In genomic region chr2:33122856-33123255, GRCm38 (mm10) we compare ENCODE assay signal across 15 mouse cellular contexts.
"Had no signal": no experiment of that assay in that cellular context is flagged by ENCODE, and none has a peak within 500 bp of the region (broad histone marks: within the 10 kb centered on the region; RNA-seq: fewer than 3 reads in every experiment).

No protein-coding gene starts in this region.

- H3K4me2 ChIP-seq: limb, embryonic 13.5 days; lung, embryonic 14.5 days; midbrain, embryonic 12.5 days; neural tube, embryonic 15.5 days; stomach, embryonic 15.5 days had no signal

- H3K27ac ChIP-seq: limb, embryonic 13.5 days; liver, embryonic 14.5 days; macrophage; midbrain, embryonic 12.5 days; neural tube, embryonic 15.5 days; stomach, embryonic 15.5 days had no signal

- H3K9ac ChIP-seq: limb, embryonic 13.5 days; liver, embryonic 14.5 days; lung, embryonic 14.5 days; midbrain, embryonic 12.5 days; neural tube, embryonic 15.5 days; stomach, embryonic 15.5 days had no signal

- DNase-seq: kidney, adult 11 months; kidney, postnatal 10 days; left cerebral cortex, postnatal 4 days; lung, embryonic 14.5 days; right cerebral cortex, adult 18-20 months; thymus, adult 2 months; thymus, postnatal 25 days had no signal

- H3K4me3 ChIP-seq: limb, embryonic 13.5 days; megakaryocyte, embryonic 14.5 days; midbrain, embryonic 12.5 days; myocyte; neural tube, embryonic 15.5 days; stomach, embryonic 15.5 days had no signal

- H3K4me1 ChIP-seq: limb, embryonic 13.5 days; megakaryocyte, embryonic 14.5 days; midbrain, embryonic 12.5 days; neural tube, embryonic 15.5 days had no signal

- H3K9me3 ChIP-seq: limb, embryonic 13.5 days; megakaryocyte, embryonic 14.5 days; midbrain, embryonic 12.5 days; neural tube, embryonic 15.5 days; stomach, embryonic 15.5 days had no signal

- H3K36me3 ChIP-seq: limb, embryonic 13.5 days; midbrain, embryonic 12.5 days; neural tube, embryonic 15.5 days; stomach, embryonic 15.5 days had no signal

- H3K27me3 ChIP-seq: limb, embryonic 13.5 days; midbrain, embryonic 12.5 days; neural tube, embryonic 15.5 days; stomach, embryonic 15.5 days had no signal
